Mouse (Mus musculus) heart, adult 2 months (tissue): Measurements from ENCODE around the gene Rif1.

Experiments
- CTCF ChIP-seq: fragments of 200-600 bp; IDR thresholded peaks from 2 replicates; pipeline ENCODE4 v1.8.1; 2022; ENCODE audit warnings: antibody characterized with exemption, mild to moderate bottlenecking, moderate library complexity
- EP300 ChIP-seq: fragments of 200-500 bp; IDR thresholded peaks from 2 replicates; pipeline ENCODE4 v1.6.1; 2011; ENCODE audit warnings: low read depth, low read length, control low read depth; ENCODE audit not compliant: insufficient read depth
- POLR2A ChIP-seq: fragments of 200-500 bp; IDR thresholded peaks from 2 replicates; pipeline ENCODE4 v1.6.1; 2011; ENCODE audit warnings: mild to moderate bottlenecking, low read depth, low read length, control low read depth; ENCODE audit not compliant: insufficient read depth

DNA sequence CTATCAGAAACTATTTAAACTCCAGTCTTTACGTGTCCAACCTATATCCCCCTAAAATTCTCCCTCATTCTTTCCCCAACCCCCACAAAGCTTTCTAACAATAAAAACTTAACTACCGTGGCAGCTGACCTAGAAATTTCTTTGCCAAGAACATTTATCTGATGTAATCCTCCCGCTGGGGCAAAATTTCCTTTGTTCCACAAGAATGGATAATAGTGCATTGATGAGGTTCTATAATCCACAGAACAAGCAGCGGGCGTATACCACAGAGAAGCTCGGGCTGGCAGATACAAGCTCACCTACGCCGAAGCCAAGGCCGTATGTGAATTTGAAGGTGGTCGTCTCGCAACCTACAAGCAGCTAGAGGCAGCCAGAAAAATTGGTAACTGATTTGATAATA is 29.1 kb upstream of the Rif1 start:
- TF ChIP-seq POLR2A (no peak), CTCF (no peak), EP300 (no peak)
